Mouse (Mus musculus) hindbrain, embryonic 15.5 days (tissue): ENCODE data around the gene Tceanc2. TPM values are rescaled to one million over a fixed set of nuclear protein-coding genes. Genes with fewer than 3 reads are reported as not detected.

Experiments
- ATAC-seq: fragments of 200-750 bp; cut with Nextera tagmentation; 2 replicates; pipeline ENCODE4 v1.8.0; 2017; ENCODE audit warnings: low read depth, moderate number of reproducible peaks, moderate TSS enrichment; ENCODE audit not compliant: low FRiP score
- H3K27ac ChIP-seq: fragments of 300-500 bp; sonication (generic); replicated peaks from 2 replicates; pipeline ENCODE4 v1.5.1; 2015; ENCODE audit warnings: mild to moderate bottlenecking, inconsistent platforms
- H3K27me3 ChIP-seq: fragments of 300-500 bp; sonication (generic); 2 replicates; pipeline ENCODE4 v1.6.1; 2015; ENCODE audit warnings: control low read depth, inconsistent platforms
- H3K36me3 ChIP-seq: fragments of 300-500 bp; sonication (generic); 2 replicates; pipeline ENCODE4 v1.6.1; 2015; ENCODE audit warnings: control low read depth, inconsistent platforms
- H3K4me1 ChIP-seq: fragments of 300-500 bp; sonication (generic); replicated peaks from 2 replicates; pipeline ENCODE4 v1.6.1; 2015; ENCODE audit warnings: control low read depth, inconsistent platforms
- H3K4me2 ChIP-seq: fragments of 300-500 bp; sonication (generic); 2 replicates; pipeline ENCODE4 v1.6.1; 2015; ENCODE audit warnings: moderate library complexity, mild to moderate bottlenecking, inconsistent platforms
- H3K4me3 ChIP-seq: fragments of 300-500 bp; sonication (generic); 2 replicates; pipeline ENCODE4 v1.5.1; 2015; ENCODE audit warnings: mild to moderate bottlenecking, inconsistent platforms
- H3K9ac ChIP-seq: fragments of 300-500 bp; sonication (generic); 2 replicates; pipeline ENCODE4 v1.6.1; 2015; ENCODE audit warnings: inconsistent platforms
- H3K9me3 ChIP-seq: fragments of 300-500 bp; sonication (generic); 2 replicates; pipeline ENCODE4 v1.6.1; 2016; ENCODE audit warnings: control low read depth, inconsistent platforms
- WGBS: fragments of 180-500 bp; shearing (Covaris S2); methylation state at CpG from one replicate; pipeline ENCODE4 v1.1.7; 2015; 5-methylcytosine and 5-hydroxymethylcytosine counted together
- polyA plus RNA-seq: library from polyadenylated mRNA; unstranded; fragments of >200 nt; fragmentation: Nextera tagmentation; extraction: Ambion mirVana; gene quantifications from 2 replicates; pipeline ENCODE4 v1.2.1, GENCODE M21; 2015

Tceanc2 gene
- polyA plus RNA-seq, 1 experiment from 2014 or later = 37.6 TPM

DNA sequence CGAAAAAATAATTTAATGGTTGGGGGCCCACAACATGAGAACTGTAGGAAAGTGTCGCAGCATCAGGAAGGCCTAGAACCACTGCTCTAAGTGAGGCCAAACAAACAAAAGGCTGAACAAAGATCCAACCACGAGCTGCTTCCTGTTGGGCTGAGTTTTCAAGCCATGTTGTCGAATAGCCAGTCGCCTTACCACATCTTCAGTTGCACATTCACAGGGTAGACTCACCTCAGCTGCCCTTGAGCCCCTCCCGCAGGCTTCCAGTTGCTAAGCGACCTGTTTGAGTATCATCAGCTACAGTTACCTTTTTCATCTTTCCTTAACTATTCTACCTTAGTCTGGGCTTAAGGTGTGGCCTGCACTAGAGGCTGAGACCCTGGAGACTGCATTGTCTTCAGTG, 24.1 kb upstream of the Tceanc2 start:
- H3K27me3 ChIP-seq = no peaks in the 10 kb centered on the region
- H3K4me1 ChIP-seq = no peaks in the 10 kb centered on the region
- WGBS = 91% methylated on average over 7 of the region's 7 CpGs
- H3K27ac ChIP-seq = no peak overlapping the region
- no peak overlapping the region for H3K9ac ChIP-seq
- peaks cover 61% of the 10 kb centered on the region for H3K36me3 ChIP-seq
- no peak overlapping the region for H3K4me2 ChIP-seq
- H3K9me3 ChIP-seq = no peaks in the 10 kb centered on the region
- no peak overlapping the region for H3K4me3 ChIP-seq
- ATAC-seq = no peak

DNA sequence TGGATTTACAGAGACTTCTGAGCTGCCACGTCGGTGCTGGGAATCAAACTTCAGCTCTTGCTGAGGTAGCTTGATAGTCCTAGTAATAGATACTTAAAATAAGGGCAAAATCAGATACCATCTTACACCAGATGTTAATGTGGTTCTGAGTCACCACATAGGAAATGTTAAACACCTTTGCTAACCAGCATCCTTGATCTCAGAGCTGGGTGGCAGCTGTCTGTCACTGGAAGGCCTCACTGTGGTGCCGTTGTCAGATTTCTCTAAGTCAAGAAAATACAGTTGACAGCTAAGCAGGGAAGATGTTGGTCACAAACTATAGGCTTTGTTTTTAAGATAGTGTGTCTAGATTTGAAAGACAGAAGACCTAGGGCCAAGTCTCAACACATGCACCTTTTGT, 22.9 kb upstream of the Tceanc2 start:
- Histone ChIP-seq H3K9me3 (no peaks in the 10 kb centered on the region), H3K36me3 (peaks cover 74% of the 10 kb centered on the region), H3K9ac (no peak overlapping the region), H3K4me3 (no peak overlapping the region), H3K27ac (no peak overlapping the region), H3K27me3 (no peaks in the 10 kb centered on the region), H3K4me2 (no peak overlapping the region), H3K4me1 (no peaks in the 10 kb centered on the region)
- 97% methylated on average over 3 of the region's 3 CpGs for WGBS
- ATAC-seq = no peak

GRCm38 (mm10) chr4:107198072-107198471, 19.2 kb upstream of the Tceanc2 start:
- no peak overlapping the region for H3K4me3 ChIP-seq
- peaks cover 84% of the 10 kb centered on the region for H3K36me3 ChIP-seq
- H3K4me2 ChIP-seq = no peak overlapping the region
- no peak overlapping the region for H3K9ac ChIP-seq
- 94% methylated on average over 5 of the region's 5 CpGs for WGBS
- no peak overlapping the region for H3K27ac ChIP-seq
- no peaks in the 10 kb centered on the region for H3K27me3 ChIP-seq
- H3K9me3 ChIP-seq = no peaks in the 10 kb centered on the region
- no peaks in the 10 kb centered on the region for H3K4me1 ChIP-seq
- no peak for ATAC-seq

DNA sequence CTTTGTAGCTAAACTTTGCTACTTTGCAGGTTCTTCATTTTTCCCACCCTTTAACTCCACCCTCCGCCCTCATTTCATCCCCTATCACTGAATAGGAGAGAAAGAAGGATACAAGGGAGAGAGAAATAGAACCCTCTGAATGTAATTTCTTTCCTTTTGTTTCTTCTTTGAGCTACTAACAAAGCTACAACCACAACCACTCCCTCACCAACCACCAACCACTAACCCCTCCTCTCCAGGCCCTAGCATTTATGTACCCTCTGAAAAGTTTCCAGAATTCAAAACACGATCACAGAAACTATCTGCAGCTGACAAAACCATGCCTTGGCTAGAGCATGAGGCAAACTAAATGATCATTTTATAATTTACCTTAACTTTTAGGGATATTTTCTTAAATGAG, 17.5 kb upstream of the Tceanc2 start:
- H3K4me3 ChIP-seq = no peak overlapping the region
- H3K27ac ChIP-seq = no peak overlapping the region
- no peaks in the 10 kb centered on the region for H3K27me3 ChIP-seq
- WGBS = 88% methylated on average over 2 of the region's 2 CpGs
- H3K4me1 ChIP-seq = no peaks in the 10 kb centered on the region
- peaks cover 81% of the 10 kb centered on the region for H3K36me3 ChIP-seq
- ATAC-seq = no peak
- H3K9me3 ChIP-seq = no peaks in the 10 kb centered on the region
- H3K4me2 ChIP-seq = no peak overlapping the region
- no peak overlapping the region for H3K9ac ChIP-seq

DNA sequence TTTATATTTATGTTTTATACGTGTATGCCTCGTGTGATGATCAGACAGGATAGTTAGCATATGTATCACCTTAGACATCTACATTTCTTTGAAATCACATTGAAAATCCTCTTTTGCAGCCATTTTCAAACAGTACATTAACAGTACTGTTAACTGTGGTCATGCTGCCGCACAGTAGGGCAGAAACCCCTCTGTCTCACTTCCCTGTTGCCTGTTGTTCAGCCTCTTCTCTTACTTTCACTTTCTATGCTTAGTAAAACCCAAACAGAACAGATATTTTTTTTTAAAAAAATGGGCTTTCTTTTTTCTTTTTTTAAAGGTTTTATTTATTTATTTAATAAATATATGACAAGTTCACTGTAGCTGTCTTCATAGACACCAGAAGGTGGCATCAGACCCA, 14.9 kb upstream of the Tceanc2 start:
- Histone ChIP-seq H3K4me2 (no peak overlapping the region), H3K9me3 (no peaks in the 10 kb centered on the region), H3K4me3 (no peak overlapping the region), H3K27ac (no peak overlapping the region), H3K36me3 (peaks cover 77% of the 10 kb centered on the region), H3K27me3 (no peaks in the 10 kb centered on the region), H3K9ac (no peak overlapping the region), H3K4me1 (no peaks in the 10 kb centered on the region)
- WGBS = 98% methylated on average over 3 of the region's 3 CpGs
- no peak for ATAC-seq

GRCm38 (mm10) chr4:107185703-107186102, 6.8 kb upstream of the Tceanc2 start:
- WGBS = 68% methylated on average over 3 of the region's 3 CpGs
- Histone ChIP-seq H3K9me3 (no peaks in the 10 kb centered on the region), H3K36me3 (peaks cover 41% of the 10 kb centered on the region), H3K27me3 (no peaks in the 10 kb centered on the region), H3K4me1 (peaks cover 16% of the 10 kb centered on the region), H3K4me2 (no peak overlapping the region), H3K4me3 (no peak overlapping the region), H3K27ac (no peak overlapping the region), H3K9ac (no peak overlapping the region)
- ATAC-seq = no peak

- H3K9me3 ChIP-seq = no peaks in the 10 kb centered on the region
- no peak overlapping the region for H3K27ac ChIP-seq
- H3K4me2 ChIP-seq = no peak overlapping the region
- H3K36me3 ChIP-seq = peaks cover 20% of the 10 kb centered on the region
- no peak overlapping the region for H3K9ac ChIP-seq
- ATAC-seq = no peak
- 84% methylated on average over 4 of the region's 4 CpGs for WGBS
- H3K4me3 ChIP-seq = no peak overlapping the region
- peaks cover 27% of the 10 kb centered on the region for H3K4me1 ChIP-seq
- H3K27me3 ChIP-seq = no peaks in the 10 kb centered on the region
Measured at GRCm38 (mm10) chr4:107183203-107183602, 4.3 kb upstream of the Tceanc2 start.

DNA sequence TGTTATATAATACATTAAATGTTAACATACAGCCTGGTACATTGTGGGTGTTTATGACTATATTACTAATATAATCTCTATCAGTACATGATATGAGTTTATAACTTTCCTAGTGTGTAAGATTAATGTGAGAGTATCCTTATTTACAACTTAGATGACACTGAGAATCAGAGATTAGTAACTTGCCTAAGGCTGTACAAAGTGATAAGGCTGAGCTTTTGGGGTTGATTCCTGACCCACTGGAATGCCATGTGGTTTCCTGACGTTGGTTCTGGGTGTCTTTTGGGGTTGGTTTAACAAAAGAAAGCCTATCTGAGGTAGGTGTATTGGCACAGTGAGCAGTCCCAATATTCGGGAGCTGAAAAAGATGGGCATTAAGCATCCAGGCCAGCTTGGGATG, 3.9 kb upstream of the Tceanc2 start:
- 67% methylated on average over 2 of the region's 2 CpGs for WGBS
- no peak overlapping the region for H3K9ac ChIP-seq
- H3K27me3 ChIP-seq = no peaks in the 10 kb centered on the region
- no peak overlapping the region for H3K4me3 ChIP-seq
- no peak overlapping the region for H3K4me2 ChIP-seq
- no peaks in the 10 kb centered on the region for H3K9me3 ChIP-seq
- ATAC-seq = no peak
- H3K4me1 ChIP-seq = peaks cover 28% of the 10 kb centered on the region
- H3K27ac ChIP-seq = no peak overlapping the region
- H3K36me3 ChIP-seq = peaks cover 16% of the 10 kb centered on the region; the same call in 1 of the 2 replicates

DNA sequence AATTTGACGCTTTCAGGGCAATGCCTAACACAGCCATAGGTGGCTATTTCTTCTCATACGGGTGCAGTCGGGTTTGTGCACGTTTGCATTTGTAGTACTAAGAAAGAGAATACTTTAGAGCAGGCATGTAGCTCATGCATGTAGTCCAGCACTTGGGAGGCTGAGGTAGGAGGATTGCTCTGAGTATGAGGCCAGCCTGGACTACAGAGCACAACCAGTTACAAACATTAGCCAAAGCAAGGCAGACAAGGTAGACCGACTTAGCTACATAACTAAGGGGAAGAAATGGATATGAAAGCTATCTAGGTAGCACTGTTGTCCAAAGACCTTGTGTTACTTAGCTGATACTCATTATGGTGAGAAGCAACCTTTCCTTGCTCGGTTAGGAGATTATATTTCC, 3.0 kb upstream of the Tceanc2 start:
- WGBS = 84% methylated on average over 6 of the region's 6 CpGs
- peaks cover 37% of the 10 kb centered on the region for H3K4me1 ChIP-seq
- H3K4me2 ChIP-seq = no peak overlapping the region
- no peak overlapping the region for H3K9ac ChIP-seq
- H3K9me3 ChIP-seq = no peaks in the 10 kb centered on the region
- ATAC-seq = no peak
- no peak overlapping the region for H3K4me3 ChIP-seq
- H3K27ac ChIP-seq = no peak overlapping the region
- H3K27me3 ChIP-seq = no peaks in the 10 kb centered on the region
- H3K36me3 ChIP-seq = peaks cover 8% of the 10 kb centered on the region; the same call in 1 of the 2 replicates

DNA sequence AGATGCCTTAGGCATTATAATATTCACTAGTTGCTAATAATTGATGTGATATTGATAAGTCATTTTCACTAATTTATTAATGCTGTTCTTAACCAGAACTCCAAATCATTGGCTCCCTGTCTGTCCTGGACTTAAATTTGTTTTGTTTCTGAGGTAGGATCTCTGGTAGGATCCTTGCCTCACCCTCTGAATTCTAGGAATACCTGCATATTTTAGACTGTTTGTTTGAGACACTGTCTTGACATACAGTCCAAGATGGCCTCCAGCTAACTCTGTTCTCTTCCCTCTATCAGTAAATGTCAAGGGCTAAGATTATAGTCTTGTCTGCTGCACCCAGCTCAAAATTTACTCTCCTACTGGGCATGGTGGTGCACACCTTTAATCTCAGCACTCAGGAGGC, 1.8 kb upstream of the Tceanc2 start:
- H3K4me2 ChIP-seq = peak overlapping the region; percentile 57; the same call in 1 of the 2 replicates
- H3K9me3 ChIP-seq = no peaks in the 10 kb centered on the region
- no peak overlapping the region for H3K9ac ChIP-seq
- no peak overlapping the region for H3K27ac ChIP-seq
- no peak overlapping the region for H3K4me3 ChIP-seq
- H3K36me3 ChIP-seq = no peaks in the 10 kb centered on the region
- H3K27me3 ChIP-seq = no peaks in the 10 kb centered on the region
- no peak for ATAC-seq
- H3K4me1 ChIP-seq = peaks cover 40% of the 10 kb centered on the region

GRCm38 (mm10) chr4:107179561-107179960, 645 bp upstream of the Tceanc2 start:
- WGBS = 1% methylated on average over 8 of the region's 8 CpGs
- Histone ChIP-seq H3K9me3 (no peaks in the 10 kb centered on the region), H3K9ac (peak overlapping the region; percentile 58), H3K4me1 (peaks cover 40% of the 10 kb centered on the region), H3K4me2 (peak overlapping the region; percentile 57), H3K27me3 (no peaks in the 10 kb centered on the region), H3K27ac (peak overlapping the region; percentile 97), H3K36me3 (peaks cover 10% of the 10 kb centered on the region), H3K4me3 (peak overlapping the region; percentile 58)
- no peak for ATAC-seq

GRCm38 (mm10) chr4:107178182-107178829, 610 bp downstream of the Tceanc2 start, which contains the start of gene Tmem59:
Gene Tmem59 (plus strand): TSS chr4:107178399.
- Histone ChIP-seq H3K4me2 (peak within 1 kb of the TSS; percentile 70), H3K27me3 (no peaks in the 10 kb centered on the region), H3K4me1 (peaks cover 40% of the 10 kb centered on the region), H3K9ac (peak within 1 kb of the TSS; percentile 58), H3K4me3 (peak within 1 kb of the TSS; percentile 58), H3K9me3 (no peaks in the 10 kb centered on the region), H3K36me3 (peaks cover 10% of the 10 kb centered on the region), H3K27ac (peak within 1 kb of the TSS; percentile 97)
- ATAC-seq = peak; percentile 96
- WGBS = under 1% methylated on average over 47 of the region's 49 CpGs

DNA sequence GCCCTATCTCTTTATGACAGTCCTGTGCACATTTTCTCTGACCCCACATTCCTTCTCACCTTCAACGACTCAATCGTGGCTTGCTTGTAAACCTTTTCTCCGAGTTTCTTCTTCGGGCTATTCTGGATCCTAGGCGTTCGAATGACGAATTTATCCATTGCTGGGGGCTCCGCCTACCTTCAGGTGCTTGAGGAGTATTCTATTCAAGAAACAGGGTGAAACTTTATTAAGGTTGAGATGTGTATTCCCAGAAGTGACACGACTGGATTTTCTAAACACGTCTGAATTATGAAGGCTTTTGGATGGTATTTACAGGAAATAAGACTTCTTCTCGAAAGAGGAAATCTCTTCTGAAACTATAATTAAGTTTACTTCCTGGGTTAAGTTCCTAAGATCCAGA, 1.4 kb downstream of the Tceanc2 start:
- Histone ChIP-seq H3K9ac (peak overlapping the region; percentile 58), H3K36me3 (peaks cover 12% of the 10 kb centered on the region), H3K27me3 (no peaks in the 10 kb centered on the region), H3K27ac (peak overlapping the region; percentile 97), H3K4me3 (peak overlapping the region; percentile 58), H3K4me2 (peak overlapping the region; percentile 70), H3K9me3 (no peaks in the 10 kb centered on the region), H3K4me1 (peaks cover 39% of the 10 kb centered on the region)
- ATAC-seq = no peak
- 56% methylated on average over 11 of the region's 11 CpGs for WGBS
